Mouse (Mus musculus): ENCODE results near the gene Opcml. TPM values are rescaled to one million over a fixed set of nuclear protein-coding genes. Genes with fewer than 3 reads are reported as not detected.

Gene Opcml
- polyA plus RNA-seq, 1 experiment, result not detected

DNA sequence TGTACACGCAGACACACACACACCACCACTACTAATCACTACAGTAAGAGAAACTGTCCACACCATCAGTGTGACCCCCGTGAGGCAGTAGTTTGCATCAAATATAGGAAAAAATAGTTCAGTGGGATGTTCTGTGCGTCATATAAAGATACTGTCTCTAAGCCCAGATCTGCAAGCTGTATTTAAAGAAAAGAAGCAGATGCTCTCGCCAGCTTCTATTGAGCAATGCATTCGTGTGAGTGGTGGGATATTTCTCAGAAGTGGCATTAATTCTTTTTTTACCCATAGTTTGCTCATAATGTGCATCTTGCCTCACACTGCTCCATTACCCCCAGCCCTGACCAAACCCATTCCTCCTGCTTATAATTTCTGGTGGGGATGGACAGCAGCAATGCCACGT, 678.8 kb downstream of the Opcml start:
- H3K36me3 ChIP-seq (ENCODE audit: control insufficient read depth, insufficient read depth), result no peaks in the 10 kb centered on the region
- H3ac ChIP-seq (ENCODE audit: control insufficient read depth, insufficient read length), result no peak overlapping the region
- no peaks in the 10 kb centered on the region for H3K27me3 ChIP-seq (ENCODE audit: control insufficient read depth, insufficient read depth, insufficient read length)
- no peaks in the 10 kb centered on the region for H3K79me2 ChIP-seq (ENCODE audit: control insufficient read depth, insufficient read depth)
- H3K4me2 ChIP-seq (ENCODE audit: low read depth), result no peak overlapping the region
- TF ChIP-seq POLR2AphosphoS2 (IDR thresholded peaks at IDR 0.05; ENCODE audit: insufficient read length, low read depth) (no peak), MYOD1 (IDR thresholded peaks at IDR 0.05; ENCODE audit: control insufficient read depth in 1 of 3, insufficient read length in 2 of 3, low read depth in 2 of 3) (no peak), POLR2A (IDR thresholded peaks at IDR 0.05; ENCODE audit: insufficient read length, low read depth) (no peak)
- H3K4me3 ChIP-seq, result no peak overlapping the region

DNA sequence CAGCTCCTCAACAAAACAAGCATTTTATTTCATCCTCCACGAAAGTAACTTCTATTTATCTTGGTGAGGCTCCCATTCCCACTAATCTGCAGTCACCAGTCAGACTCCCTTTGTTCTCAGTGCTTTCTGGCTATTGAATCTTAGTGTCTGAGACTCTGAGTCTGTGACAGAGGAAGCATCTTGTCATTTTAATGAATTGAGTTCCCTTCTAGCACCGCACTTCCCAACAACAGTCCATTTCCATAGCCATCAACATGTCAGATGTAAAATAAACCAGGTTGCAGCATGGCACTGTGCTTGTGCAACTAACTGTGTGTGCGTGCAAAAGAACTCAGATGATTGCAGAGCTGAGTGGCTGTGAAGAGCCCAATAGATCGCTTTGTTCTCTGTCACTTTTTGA, 680.9 kb downstream of the Opcml start:
- Histone ChIP-seq H3ac (ENCODE audit: control insufficient read depth, insufficient read length) (no peak overlapping the region), H3K36me3 (ENCODE audit: control insufficient read depth, insufficient read depth) (no peaks in the 10 kb centered on the region), H3K4me3 (no peak overlapping the region), H3K4me2 (ENCODE audit: low read depth) (no peak overlapping the region), H3K27me3 (ENCODE audit: control insufficient read depth, insufficient read depth, insufficient read length) (no peaks in the 10 kb centered on the region), H3K79me2 (ENCODE audit: control insufficient read depth, insufficient read depth) (no peaks in the 10 kb centered on the region)
- no peak for TF ChIP-seq E2F4 (IDR thresholded peaks at IDR 0.05; ENCODE audit: insufficient read depth)
- TF ChIP-seq MAX (IDR thresholded peaks at IDR 0.05; ENCODE audit: low read depth), result no peak
- TF ChIP-seq REST (IDR thresholded peaks at IDR 0.05; ENCODE audit: insufficient read depth, insufficient read length), result no peak
- no peak for TF ChIP-seq SRF (IDR thresholded peaks at IDR 0.05; ENCODE audit: control insufficient read depth, insufficient read length, low read depth)
- no peak for TF ChIP-seq CEBPB (IDR thresholded peaks at IDR 0.05; ENCODE audit: insufficient read depth, poor library complexity, severe bottlenecking)

DNA sequence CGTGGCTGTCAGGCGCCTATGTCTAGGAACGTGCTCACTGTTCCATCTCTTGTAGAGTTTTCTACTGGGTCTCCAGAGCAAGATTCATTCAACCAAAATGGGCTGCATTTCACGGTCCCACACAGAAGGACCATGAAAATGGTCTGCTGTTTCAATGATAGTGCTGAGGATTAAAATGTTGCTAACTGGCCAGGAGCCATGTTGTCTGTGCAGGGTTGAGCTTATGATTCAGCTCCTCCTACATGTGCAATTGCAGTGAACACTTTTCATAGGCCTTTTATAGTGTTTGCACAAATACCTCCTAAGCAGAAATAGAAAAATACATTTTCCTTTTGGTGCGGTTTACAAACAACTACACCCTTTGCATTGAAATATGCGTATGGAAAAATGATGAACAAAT, 684.0 kb downstream of the Opcml start:
- H3ac ChIP-seq (ENCODE audit: control insufficient read depth, insufficient read length), result no peak overlapping the region
- H3K79me2 ChIP-seq (ENCODE audit: control insufficient read depth, insufficient read depth), result no peaks in the 10 kb centered on the region
- no peak overlapping the region for H3K4me3 ChIP-seq
- TF ChIP-seq REST (IDR thresholded peaks at IDR 0.05; ENCODE audit: insufficient read depth, insufficient read length) (no peak), MYOD1 (IDR thresholded peaks at IDR 0.05; ENCODE audit: control insufficient read depth in 1 of 3, insufficient read length in 2 of 3, low read depth in 2 of 3) (no peak), USF1 (IDR thresholded peaks at IDR 0.05; ENCODE audit: low read depth) (no peak), TCF3 (IDR thresholded peaks at IDR 0.05; ENCODE audit: insufficient read length, low read depth) (no peak), TCF12 (IDR thresholded peaks at IDR 0.05; ENCODE audit: insufficient read depth, poor library complexity, severe bottlenecking) (no peak), E2F4 (IDR thresholded peaks at IDR 0.05; ENCODE audit: insufficient read depth) (no peak), CEBPB (IDR thresholded peaks at IDR 0.05; ENCODE audit: insufficient read depth, poor library complexity, severe bottlenecking) (no peak), MAX (IDR thresholded peaks at IDR 0.05; ENCODE audit: low read depth) (no peak), SRF (IDR thresholded peaks at IDR 0.05; ENCODE audit: control insufficient read depth, insufficient read length, low read depth) (no peak), POLR2AphosphoS2 (IDR thresholded peaks at IDR 0.05; ENCODE audit: insufficient read length, low read depth) (no peak), MYOG (IDR thresholded peaks at IDR 0.05; ENCODE audit: control insufficient read depth in 1 of 3, insufficient read depth in 1 of 3, insufficient read length in 2 of 3, low read depth in 2 of 3) (no peak), POLR2A (IDR thresholded peaks at IDR 0.05; ENCODE audit: insufficient read length, low read depth) (no peak)
- no peaks in the 10 kb centered on the region for H3K27me3 ChIP-seq (ENCODE audit: control insufficient read depth, insufficient read depth, insufficient read length)
- no peak overlapping the region for H3K4me2 ChIP-seq (ENCODE audit: low read depth)
- H3K36me3 ChIP-seq (ENCODE audit: control insufficient read depth, insufficient read depth), result no peaks in the 10 kb centered on the region

DNA sequence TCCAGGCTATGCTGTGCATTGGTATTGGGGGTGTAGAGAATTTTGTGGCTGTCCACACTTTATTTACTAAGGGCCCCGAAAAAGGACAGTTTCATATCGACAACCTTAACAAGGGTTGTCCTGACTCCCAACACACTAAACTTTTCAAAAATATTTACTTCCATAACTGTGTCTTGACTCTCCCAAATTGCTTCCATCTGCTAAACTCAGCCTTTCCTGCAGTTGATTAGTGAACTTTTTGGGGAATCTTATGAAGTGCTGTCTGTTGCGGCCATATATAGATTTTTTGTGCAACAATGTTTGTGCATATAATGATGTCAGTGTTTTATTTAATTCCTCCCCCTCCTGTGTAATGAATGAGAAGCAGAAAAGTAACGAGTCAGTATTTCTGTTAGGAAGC, 690.7 kb downstream of the Opcml start:
- no peak for TF ChIP-seq MAX (IDR thresholded peaks at IDR 0.05; ENCODE audit: low read depth)
- TF ChIP-seq POLR2A (IDR thresholded peaks at IDR 0.05; ENCODE audit: insufficient read length, low read depth), result no peak
- no peak for TF ChIP-seq MYOG (IDR thresholded peaks at IDR 0.05; ENCODE audit: control insufficient read depth in 1 of 3, insufficient read depth in 1 of 3, insufficient read length in 2 of 3, low read depth in 2 of 3)
- no peak for TF ChIP-seq POLR2AphosphoS2 (IDR thresholded peaks at IDR 0.05; ENCODE audit: insufficient read length, low read depth)
- no peak for TF ChIP-seq E2F4 (IDR thresholded peaks at IDR 0.05; ENCODE audit: insufficient read depth)
- TF ChIP-seq MYOD1 (IDR thresholded peaks at IDR 0.05; ENCODE audit: control insufficient read depth in 1 of 3, insufficient read length in 2 of 3, low read depth in 2 of 3), result no peak
- TF ChIP-seq USF1 (IDR thresholded peaks at IDR 0.05; ENCODE audit: low read depth), result no peak
- no peak for TF ChIP-seq REST (IDR thresholded peaks at IDR 0.05; ENCODE audit: insufficient read depth, insufficient read length)
- TF ChIP-seq CEBPB (IDR thresholded peaks at IDR 0.05; ENCODE audit: insufficient read depth, poor library complexity, severe bottlenecking), result no peak
- no peak for TF ChIP-seq TCF12 (IDR thresholded peaks at IDR 0.05; ENCODE audit: insufficient read depth, poor library complexity, severe bottlenecking)
- no peak for TF ChIP-seq SRF (IDR thresholded peaks at IDR 0.05; ENCODE audit: control insufficient read depth, insufficient read length, low read depth)
- TF ChIP-seq TCF3 (IDR thresholded peaks at IDR 0.05; ENCODE audit: insufficient read length, low read depth), result no peak
- Histone ChIP-seq H3K4me2 (ENCODE audit: low read depth) (no peak overlapping the region), H3K27me3 (ENCODE audit: control insufficient read depth, insufficient read depth, insufficient read length) (no peaks in the 10 kb centered on the region), H3K36me3 (ENCODE audit: control insufficient read depth, insufficient read depth) (no peaks in the 10 kb centered on the region), H3ac (ENCODE audit: control insufficient read depth, insufficient read length) (no peak overlapping the region), H3K4me3 (no peak overlapping the region), H3K79me2 (ENCODE audit: control insufficient read depth, insufficient read depth) (no peaks in the 10 kb centered on the region)

DNA sequence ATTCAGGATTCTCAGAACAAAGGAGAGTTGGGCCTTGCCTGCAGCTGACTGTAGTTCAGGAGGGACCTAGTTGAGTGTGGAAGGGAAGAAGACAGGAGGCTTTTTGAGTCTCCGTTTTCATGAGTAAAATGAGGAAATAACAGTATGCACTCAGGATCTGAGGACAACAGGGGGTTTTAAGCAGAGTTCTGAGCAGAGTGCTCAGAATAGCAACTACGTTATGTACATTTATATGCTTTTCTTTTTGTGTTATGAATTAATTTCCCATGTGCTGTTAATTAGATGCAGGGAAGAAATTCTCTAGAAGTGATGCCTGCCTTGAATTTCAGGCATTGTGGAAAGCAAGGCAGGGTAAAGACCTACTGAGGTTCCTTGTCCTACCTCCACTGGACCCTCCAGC, 697.9 kb downstream of the Opcml start:
- Histone ChIP-seq H3K79me2 (ENCODE audit: control insufficient read depth, insufficient read depth) (no peaks in the 10 kb centered on the region), H3ac (ENCODE audit: control insufficient read depth, insufficient read length) (no peak overlapping the region), H3K36me3 (ENCODE audit: control insufficient read depth, insufficient read depth) (no peaks in the 10 kb centered on the region), H3K4me2 (ENCODE audit: low read depth) (no peak overlapping the region), H3K27me3 (ENCODE audit: control insufficient read depth, insufficient read depth, insufficient read length) (no peaks in the 10 kb centered on the region), H3K4me3 (no peak overlapping the region)
- no peak for TF ChIP-seq USF1 (IDR thresholded peaks at IDR 0.05; ENCODE audit: low read depth)
